Mouse (Mus musculus): ENCODE data around the gene Olfr1307. TPM values are rescaled to one million over a fixed set of nuclear protein-coding genes. Genes with fewer than 3 reads are reported as not detected.

The Olfr1307 gene
- polyA plus RNA-seq (2015; fragmentation: Nextera tagmentation; extraction: Ambion mirVana): not detected in 2 replicates

DNA sequence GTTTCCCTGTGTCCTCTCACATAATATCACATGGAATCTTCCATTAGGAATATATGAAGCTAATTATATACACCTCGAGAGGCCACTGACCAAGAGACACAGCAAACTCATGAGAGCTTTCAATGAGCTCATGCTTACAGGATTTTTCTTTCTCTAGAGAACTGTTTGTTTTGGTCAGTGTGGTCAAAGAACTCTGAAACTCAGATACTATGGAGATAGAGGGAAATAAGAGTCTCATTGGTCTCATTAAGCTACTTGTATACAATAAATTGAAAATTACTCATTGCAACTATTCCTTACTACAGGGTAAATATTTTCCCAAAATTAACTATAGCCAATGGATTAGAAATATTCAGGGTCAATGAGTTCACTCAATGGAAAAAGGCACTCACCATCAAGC lies at the start of gene Olfr1307:
Gene Olfr1307, minus strand, starts transcription at position 101 of the 400 bp plus-strand sequence.
- H3K9me3 ChIP-seq (ENCODE audit: control insufficient read depth, low read length): no peaks in the 10 kb centered on the region
- no peaks in the 10 kb centered on the region for H3K27me3 ChIP-seq (ENCODE audit: control insufficient read depth, insufficient read depth, low read depth, low read length)
- 76% methylated on average over 1 of the region's 1 CpGs for WGBS
- H3K36me3 ChIP-seq (ENCODE audit: control insufficient read depth, insufficient read depth, low read length): no peaks in the 10 kb centered on the region
- H3K27ac ChIP-seq (ENCODE audit: low read length): no peak within 1 kb of the TSS
- H3K4me2 ChIP-seq (ENCODE audit: low read depth, low read length): no peak within 1 kb of the TSS
- H3K4me3 ChIP-seq (ENCODE audit: low read length): no peak within 1 kb of the TSS
- no peak within 1 kb of the TSS for H3K9ac ChIP-seq (ENCODE audit: low read length)
- ATAC-seq (ENCODE audit: low read depth): no peak
- no peaks in the 10 kb centered on the region for H3K4me1 ChIP-seq (replicated peaks; ENCODE audit: control insufficient read depth, insufficient read depth, low read length)

DNA sequence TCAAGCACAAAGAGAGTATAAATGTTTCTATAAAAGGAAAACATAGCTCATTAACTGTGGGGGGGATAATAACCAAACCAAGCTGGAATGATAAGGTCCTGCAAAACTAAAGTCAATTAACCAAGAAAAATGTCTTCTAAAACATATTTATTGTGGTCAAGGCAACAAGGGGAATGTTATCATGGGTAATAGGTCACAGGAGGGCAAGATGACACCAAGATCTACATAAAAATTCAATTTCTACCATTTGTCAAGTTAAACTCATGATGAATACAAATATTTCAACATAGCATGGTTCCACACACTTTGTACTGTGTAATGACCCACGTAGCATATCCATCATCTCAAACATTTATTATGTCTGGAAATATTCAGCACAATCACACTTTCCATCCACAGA lies 40.9 kb upstream of the Olfr1307 start, which contains the start of gene Olfr1309:
Gene Olfr1309, minus strand, starts transcription at position 101 of the 400 bp plus-strand sequence.
- no peaks in the 10 kb centered on the region for H3K27me3 ChIP-seq (ENCODE audit: control insufficient read depth, insufficient read depth, low read depth, low read length)
- H3K9ac ChIP-seq (ENCODE audit: low read length): no peak within 1 kb of the TSS
- H3K9me3 ChIP-seq (ENCODE audit: control insufficient read depth, low read length): no peaks in the 10 kb centered on the region
- no peak within 1 kb of the TSS for H3K4me2 ChIP-seq (ENCODE audit: low read depth, low read length)
- ATAC-seq (ENCODE audit: low read depth): no peak
- no peak within 1 kb of the TSS for H3K4me3 ChIP-seq (ENCODE audit: low read length)
- no peaks in the 10 kb centered on the region for H3K4me1 ChIP-seq (replicated peaks; ENCODE audit: control insufficient read depth, insufficient read depth, low read length)
- no peak within 1 kb of the TSS for H3K27ac ChIP-seq (ENCODE audit: low read length)
- WGBS: 52% methylated on average over 1 of the region's 1 CpGs
- no peaks in the 10 kb centered on the region for H3K36me3 ChIP-seq (ENCODE audit: control insufficient read depth, insufficient read depth, low read length)

DNA sequence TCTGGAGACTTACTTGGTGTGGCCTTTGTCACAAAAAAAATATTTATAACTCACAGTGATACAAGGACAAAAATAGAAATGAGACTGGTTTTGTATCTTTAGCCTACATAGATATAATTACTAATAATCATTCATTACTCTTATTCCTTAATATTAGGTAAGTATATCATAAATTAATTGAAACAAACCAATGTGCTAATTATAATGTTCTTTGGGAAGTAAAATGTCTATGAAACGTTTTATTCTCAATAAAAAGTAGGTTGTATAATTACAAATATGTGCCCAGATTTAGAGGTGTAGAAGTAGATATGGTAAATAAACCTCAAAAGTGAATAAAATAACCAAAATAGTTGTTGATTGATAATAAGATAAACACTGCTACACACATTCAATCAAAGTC lies 15.6 kb upstream of the Olfr1307 start, which contains the start of gene Olfr1308:
Gene Olfr1308, minus strand, starts transcription at position 101 of the 400 bp plus-strand sequence.
- no peaks in the 10 kb centered on the region for H3K4me1 ChIP-seq (replicated peaks; ENCODE audit: control insufficient read depth, insufficient read depth, low read length)
- no peak within 1 kb of the TSS for H3K4me2 ChIP-seq (ENCODE audit: low read depth, low read length)
- no peak within 1 kb of the TSS for H3K9ac ChIP-seq (ENCODE audit: low read length)
- H3K27me3 ChIP-seq (ENCODE audit: control insufficient read depth, insufficient read depth, low read depth, low read length): no peaks in the 10 kb centered on the region
- 33% methylated on average over 1 of the region's 1 CpGs for WGBS
- H3K27ac ChIP-seq (ENCODE audit: low read length): no peak within 1 kb of the TSS
- no peak for ATAC-seq (ENCODE audit: low read depth)
- no peaks in the 10 kb centered on the region for H3K36me3 ChIP-seq (ENCODE audit: control insufficient read depth, insufficient read depth, low read length)
- H3K9me3 ChIP-seq (ENCODE audit: control insufficient read depth, low read length): no peaks in the 10 kb centered on the region
- H3K4me3 ChIP-seq (ENCODE audit: low read length): no peak within 1 kb of the TSS

DNA sequence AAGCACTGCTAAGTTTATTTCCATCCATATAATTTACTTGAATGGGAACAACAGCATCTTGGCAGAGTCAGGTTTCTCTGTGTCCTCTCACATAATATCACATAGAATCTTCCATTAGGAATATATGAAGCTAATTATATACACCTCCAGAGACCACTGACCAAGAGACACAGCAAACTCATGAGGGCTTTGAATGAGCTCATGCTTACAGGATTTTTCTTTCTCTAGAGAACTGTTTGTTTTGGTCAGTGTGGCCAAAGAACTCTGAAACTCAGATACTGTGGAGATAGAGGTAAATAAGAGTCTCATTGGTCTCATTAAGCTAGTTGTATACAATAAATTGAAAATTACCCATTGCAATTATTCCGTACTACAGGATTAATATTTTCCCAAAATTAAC lies 33.1 kb downstream of the Olfr1307 start, which contains the start of gene Olfr1306:
Gene Olfr1306, minus strand, starts transcription at position 101 of the 400 bp plus-strand sequence.
- 75% methylated on average over 1 of the region's 1 CpGs for WGBS
- H3K9me3 ChIP-seq (ENCODE audit: control insufficient read depth, low read length): 0 out of 2 replicates have a peak, but pooled peaks cover 3% of the 10 kb centered on the region

More for the DNA sequence above, 33.1 kb downstream of the Olfr1307 start, which contains the start of gene Olfr1306:
- H3K27ac ChIP-seq (ENCODE audit: low read length): no peak within 1 kb of the TSS
- no peak for ATAC-seq (ENCODE audit: low read depth)
- no peak within 1 kb of the TSS for H3K4me2 ChIP-seq (ENCODE audit: low read depth, low read length)
- no peak within 1 kb of the TSS for H3K4me3 ChIP-seq (ENCODE audit: low read length)
- no peaks in the 10 kb centered on the region for H3K27me3 ChIP-seq (ENCODE audit: control insufficient read depth, insufficient read depth, low read depth, low read length)
- no peaks in the 10 kb centered on the region for H3K36me3 ChIP-seq (ENCODE audit: control insufficient read depth, insufficient read depth, low read length)
- no peaks in the 10 kb centered on the region for H3K4me1 ChIP-seq (replicated peaks; ENCODE audit: control insufficient read depth, insufficient read depth, low read length)
- H3K9ac ChIP-seq (ENCODE audit: low read length): no peak within 1 kb of the TSS

Other genes starting within 250 kb of the Olfr1307 start
- gene Olfr1301, start 198.4 kb downstream of the Olfr1307 start, polyA plus RNA-seq (2015; fragmentation: Nextera tagmentation; extraction: Ambion mirVana): not detected in 2 replicates
- gene Olfr1302, start 172.0 kb downstream of the Olfr1307 start, polyA plus RNA-seq (2015; fragmentation: Nextera tagmentation; extraction: Ambion mirVana): not detected in 2 replicates
- gene Olfr1303, start 129.1 kb downstream of the Olfr1307 start, polyA plus RNA-seq (2015; fragmentation: Nextera tagmentation; extraction: Ambion mirVana): not detected in 2 replicates
- gene Olfr1305, start 72.3 kb downstream of the Olfr1307 start, polyA plus RNA-seq (2015; fragmentation: Nextera tagmentation; extraction: Ambion mirVana): not detected in 2 replicates
- not detected in 2 replicates for gene Olfr1306, start 33.2 kb downstream of the Olfr1307 start, polyA plus RNA-seq (2015; fragmentation: Nextera tagmentation; extraction: Ambion mirVana)
- gene Olfr1308, start 15.5 kb upstream of the Olfr1307 start, polyA plus RNA-seq (2015; fragmentation: Nextera tagmentation; extraction: Ambion mirVana): not detected in 2 replicates
- not detected in 2 replicates for gene Olfr1309, start 40.8 kb upstream of the Olfr1307 start, polyA plus RNA-seq (2015; fragmentation: Nextera tagmentation; extraction: Ambion mirVana)
- not detected in 2 replicates for gene Olfr1310, start 63.3 kb upstream of the Olfr1307 start, polyA plus RNA-seq (2015; fragmentation: Nextera tagmentation; extraction: Ambion mirVana)
- gene Olfr1311, start 75.0 kb upstream of the Olfr1307 start, polyA plus RNA-seq (2015; fragmentation: Nextera tagmentation; extraction: Ambion mirVana): not detected in 2 replicates
- gene Olfr1312, start 100.8 kb upstream of the Olfr1307 start, polyA plus RNA-seq (2015; fragmentation: Nextera tagmentation; extraction: Ambion mirVana): not detected in 2 replicates
- gene Olfr1313, start 128.4 kb upstream of the Olfr1307 start, polyA plus RNA-seq (2015; fragmentation: Nextera tagmentation; extraction: Ambion mirVana): not detected in 2 replicates
- gene Olfr1314, start 147.3 kb upstream of the Olfr1307 start, polyA plus RNA-seq (2015; fragmentation: Nextera tagmentation; extraction: Ambion mirVana): not detected in 2 replicates
- gene Olfr1315-ps1, start 166.0 kb upstream of the Olfr1307 start, polyA plus RNA-seq (2015; fragmentation: Nextera tagmentation; extraction: Ambion mirVana): not detected in 2 replicates
- not detected in 2 replicates for gene Olfr1316, start 185.5 kb upstream of the Olfr1307 start, polyA plus RNA-seq (2015; fragmentation: Nextera tagmentation; extraction: Ambion mirVana)
- gene Olfr1317, start 190.9 kb upstream of the Olfr1307 start, polyA plus RNA-seq (2015; fragmentation: Nextera tagmentation; extraction: Ambion mirVana): not detected in 2 replicates
- not detected in 2 replicates for gene Olfr1318, start 204.8 kb upstream of the Olfr1307 start, polyA plus RNA-seq (2015; fragmentation: Nextera tagmentation; extraction: Ambion mirVana)